Mouse (Mus musculus) spleen, postnatal 36 days (tissue): Measurements from ENCODE around the gene Wrap53.
"Not testable (repeated sequence)": the region's sequence is repeated elsewhere in the genome, so short reads cannot be mapped to it uniquely, and the experiment has no call there.

ENCODE experiments used
- DNase-seq, 2 experiments: peaks; one replicate each; pipeline ENCODE4 v3.0.0; 2022; ENCODE audit warnings: low spot score in 2 of 2, mixed read lengths in 1 of 2

Wrap53 gene

DNA sequence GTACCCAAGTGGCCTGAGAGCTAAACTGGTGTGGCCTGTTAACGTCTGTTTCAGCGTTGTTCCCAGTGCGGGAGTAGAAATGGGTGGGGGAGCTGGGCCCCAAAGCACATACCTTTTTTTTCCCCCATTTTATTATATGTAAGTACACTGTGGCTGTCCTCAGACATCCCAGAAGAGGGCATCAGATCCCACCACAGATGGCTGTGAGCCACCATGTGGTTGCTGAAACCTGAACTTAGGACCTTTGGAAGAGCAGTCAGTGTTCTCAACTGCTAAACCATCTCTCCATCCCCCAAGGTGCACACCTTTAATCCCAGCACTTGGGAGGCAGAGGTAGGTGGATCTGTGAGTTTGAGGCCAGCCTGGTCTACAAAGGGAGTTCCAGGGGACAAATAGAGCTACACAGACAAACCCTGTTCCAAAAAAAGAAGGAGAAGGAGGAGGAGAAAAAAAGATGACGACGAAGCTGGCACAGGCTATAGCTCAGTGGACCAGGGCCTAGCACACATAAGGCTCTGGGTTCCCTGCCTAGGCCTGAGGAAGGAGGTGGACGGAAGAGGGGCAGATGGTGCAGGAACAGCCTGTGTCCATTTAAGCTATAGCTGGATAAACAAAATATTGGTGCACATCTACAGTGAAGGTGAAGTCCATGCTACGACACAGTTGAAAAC, 47.4 kb downstream of the Wrap53 start:
- DNase-seq, result no peak

DNA sequence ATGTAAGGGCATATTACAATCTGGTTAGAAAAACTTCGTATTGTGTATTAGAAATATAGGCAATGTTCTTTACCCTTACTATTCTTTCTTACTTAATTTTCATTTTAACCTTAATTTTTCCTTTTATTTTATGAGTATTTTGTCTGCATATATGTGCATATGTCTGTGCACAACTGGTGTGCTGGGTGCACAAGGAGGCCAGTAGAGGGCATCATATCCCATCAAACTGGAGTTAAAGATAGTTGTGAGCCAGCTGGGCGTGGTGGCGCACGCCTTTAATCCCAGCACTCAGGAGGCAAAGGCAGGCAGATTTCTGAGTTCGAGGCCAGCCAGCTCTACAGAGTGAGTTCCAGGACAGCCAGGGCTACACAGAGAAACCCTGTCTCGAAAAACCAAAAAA, 49.3 kb downstream of the Wrap53 start:
- not testable (repeated sequence) for DNase-seq

DNA sequence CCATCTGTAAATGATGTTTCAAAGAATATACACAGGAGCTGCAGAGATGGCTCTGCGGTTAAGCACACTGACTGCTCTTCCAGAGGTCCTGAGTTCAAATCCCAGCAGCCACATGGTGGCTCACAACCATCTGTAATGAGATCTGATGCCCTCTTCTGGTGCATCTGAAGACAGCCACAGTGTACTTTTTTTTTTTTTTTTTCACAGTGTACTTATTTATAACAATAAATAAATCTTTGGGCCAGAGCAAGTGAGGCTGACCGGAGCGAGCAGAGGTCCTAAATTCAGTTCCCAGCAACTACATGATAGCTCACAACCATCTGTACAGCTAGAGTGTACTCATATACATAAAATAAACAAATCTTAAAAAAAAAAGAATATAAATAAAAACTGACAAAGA, 49.8 kb downstream of the Wrap53 start:
- DNase-seq, result not testable (repeated sequence)

DNA sequence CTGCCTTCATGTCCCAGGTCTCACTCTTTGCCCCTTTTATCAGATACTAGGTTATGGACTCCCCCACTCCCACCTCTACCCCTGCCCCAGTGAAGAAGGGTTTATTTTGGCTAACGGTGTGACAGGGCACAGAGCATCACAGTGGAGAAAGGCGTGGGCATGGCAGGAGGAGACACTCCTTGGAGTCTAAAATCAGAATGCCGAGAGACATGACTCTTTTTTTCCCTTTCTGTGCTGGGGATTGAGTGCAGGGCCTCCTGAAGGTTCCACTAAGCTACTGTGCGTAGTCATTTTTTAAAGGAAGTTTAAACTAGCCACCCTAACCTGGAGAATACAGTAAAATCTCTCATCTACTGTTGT, 52.0 kb downstream of the Wrap53 start:
- DNase-seq, result no peak

DNA sequence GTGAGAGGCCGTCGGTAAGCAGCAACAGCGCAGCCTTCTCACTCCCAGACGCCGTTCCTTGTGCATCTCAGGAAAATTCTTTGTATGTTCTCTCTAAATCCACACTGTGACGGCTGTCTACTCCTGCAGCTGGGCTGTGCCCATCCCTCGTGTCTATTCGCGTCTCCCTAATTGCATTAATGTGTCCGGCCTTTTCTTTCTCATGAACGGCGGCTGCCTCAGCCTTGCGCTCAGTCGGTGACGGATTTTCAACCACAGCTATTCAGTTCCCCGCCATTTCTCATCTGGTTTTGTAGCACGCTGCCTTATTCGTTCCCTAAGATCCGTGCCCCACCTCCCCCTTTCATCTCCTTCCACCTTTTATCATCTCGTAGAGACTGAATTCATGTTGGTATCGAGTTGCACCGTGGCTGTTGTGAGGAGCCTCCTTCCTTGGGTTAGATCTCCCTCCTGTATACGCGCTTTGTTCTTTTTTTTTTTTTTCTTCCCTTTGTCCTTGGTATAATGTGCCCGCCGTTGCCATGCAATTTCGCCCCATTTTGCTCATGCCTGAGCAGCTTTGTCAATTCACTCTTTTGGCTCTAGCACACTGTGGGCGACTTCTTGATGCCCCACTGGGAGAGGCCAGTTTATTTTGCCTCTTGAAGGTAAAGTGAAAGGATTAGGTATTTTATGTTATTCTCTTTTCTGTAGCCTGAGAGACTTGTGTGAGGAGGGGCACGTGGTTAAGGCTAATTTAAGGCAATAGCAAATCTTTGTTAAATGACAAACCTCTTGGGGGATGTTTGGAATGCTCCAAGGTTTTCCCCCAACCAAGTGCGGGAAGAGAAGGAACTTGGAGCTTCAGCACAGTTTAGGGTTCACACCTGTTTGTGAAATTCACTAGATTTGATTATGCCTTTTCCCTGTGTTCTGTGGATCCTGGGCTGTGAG, 52.7 kb downstream of the Wrap53 start:
- DNase-seq, result no peak

DNA sequence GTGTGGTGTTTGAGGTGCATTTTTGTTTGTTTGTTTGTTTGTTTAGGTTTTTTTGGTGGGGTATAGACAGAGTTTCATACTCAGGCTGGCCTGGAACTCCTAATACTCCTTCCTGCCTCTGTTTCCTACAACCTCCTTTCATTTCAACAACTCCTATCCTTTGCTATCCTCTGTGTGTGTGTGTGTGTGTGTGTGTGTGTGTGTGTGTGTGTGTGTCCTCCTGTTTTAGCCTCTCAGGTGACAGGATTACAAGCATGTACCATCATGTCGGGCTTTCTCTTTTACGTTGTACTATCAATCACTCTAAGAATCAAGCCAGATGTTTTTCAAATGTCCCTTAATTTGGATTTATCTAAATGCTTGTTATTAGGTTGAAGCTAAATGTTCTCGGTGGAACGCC, 53.4 kb downstream of the Wrap53 start:
- no peak for DNase-seq

DNA sequence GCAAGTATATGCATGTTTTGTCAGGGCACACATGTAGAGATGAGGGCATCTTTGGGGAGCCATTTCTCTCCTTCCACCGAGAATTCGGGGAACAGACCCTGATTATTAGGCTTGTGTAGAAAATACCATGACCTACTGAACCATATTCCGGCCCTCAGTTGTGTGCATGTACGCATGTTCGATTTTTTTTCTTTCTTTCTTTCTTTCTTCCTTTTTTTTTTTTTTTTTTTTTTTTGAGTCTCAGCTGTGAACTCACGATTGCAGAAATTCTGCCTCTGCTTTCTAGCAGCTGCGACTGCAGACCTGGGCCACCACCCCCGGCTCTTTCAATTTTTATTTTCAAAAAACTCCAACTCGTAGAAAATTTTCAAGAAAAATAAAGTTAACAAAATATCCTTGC, 54.4 kb downstream of the Wrap53 start:
- DNase-seq, result no peak

DNA sequence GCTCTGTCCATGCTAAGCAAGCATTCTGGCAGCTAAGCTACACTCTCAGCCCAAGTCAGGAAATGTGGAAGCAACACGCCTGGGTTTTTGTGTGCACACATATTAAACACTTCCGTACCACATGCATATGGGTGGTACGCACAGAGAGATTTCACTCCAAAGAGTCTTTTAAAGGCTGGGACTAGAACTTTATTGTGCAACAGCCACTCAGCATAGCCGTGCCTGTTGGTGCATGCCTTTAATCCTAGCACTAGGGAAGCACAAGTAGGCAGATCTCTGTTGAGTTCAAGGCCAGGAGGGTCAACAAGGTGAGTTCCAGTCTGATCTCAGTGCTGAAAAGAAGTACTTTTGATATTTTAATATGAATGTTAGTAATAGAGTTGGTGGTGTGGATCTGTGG, 56.4 kb downstream of the Wrap53 start:
- no peak for DNase-seq

DNA sequence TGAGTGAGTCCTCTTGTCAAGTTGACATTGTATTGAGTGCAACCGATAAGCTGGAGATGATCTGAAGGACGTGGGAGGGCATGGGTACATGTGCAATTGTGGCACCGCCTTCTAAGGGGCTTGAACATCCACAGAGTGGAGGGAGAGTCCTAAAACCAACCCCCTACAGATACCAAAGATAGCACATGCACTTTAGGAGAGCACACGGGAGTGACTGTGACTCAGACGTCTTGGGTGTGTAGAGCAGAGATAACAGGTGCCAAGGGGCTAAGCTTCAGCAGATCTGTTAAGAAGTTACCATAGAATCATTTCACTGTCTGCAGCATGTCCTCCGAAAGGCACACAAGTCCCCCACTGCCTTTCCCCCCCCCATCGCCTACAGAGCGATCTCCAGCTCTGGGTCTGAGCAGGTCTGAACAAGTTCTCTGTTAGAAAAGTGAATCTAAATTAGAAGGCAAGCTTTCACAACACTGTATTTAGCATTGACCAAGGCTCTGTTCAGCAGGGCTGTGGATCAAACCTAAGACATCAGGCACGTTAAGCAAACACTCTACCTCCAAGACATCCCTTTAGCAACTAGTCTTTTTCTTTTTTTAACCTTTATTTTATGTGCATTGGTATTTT, 58.4 kb downstream of the Wrap53 start:
- DNase-seq, result no peak

DNA sequence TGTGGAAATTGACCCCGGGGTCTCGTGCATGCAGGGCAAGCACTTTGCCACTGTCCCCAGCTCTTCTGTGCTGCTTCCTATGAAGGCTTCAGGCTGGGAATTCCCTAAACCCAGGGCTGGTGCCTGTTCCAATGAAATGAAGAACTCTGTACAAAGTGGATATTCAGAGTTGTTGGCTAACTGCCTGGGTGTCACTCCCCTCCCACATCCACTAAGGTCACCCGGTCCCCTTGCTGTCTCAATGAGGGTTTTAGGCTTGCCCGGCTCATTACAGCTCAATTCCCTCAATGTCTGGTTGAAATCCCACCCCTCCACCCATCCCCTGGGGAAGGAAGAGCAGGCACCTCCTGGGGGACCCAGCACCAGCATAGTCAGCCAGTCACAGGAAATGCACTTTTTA, 60.1 kb downstream of the Wrap53 start:
- peak in 1 of 2 experiments; percentile 13 for DNase-seq

DNA sequence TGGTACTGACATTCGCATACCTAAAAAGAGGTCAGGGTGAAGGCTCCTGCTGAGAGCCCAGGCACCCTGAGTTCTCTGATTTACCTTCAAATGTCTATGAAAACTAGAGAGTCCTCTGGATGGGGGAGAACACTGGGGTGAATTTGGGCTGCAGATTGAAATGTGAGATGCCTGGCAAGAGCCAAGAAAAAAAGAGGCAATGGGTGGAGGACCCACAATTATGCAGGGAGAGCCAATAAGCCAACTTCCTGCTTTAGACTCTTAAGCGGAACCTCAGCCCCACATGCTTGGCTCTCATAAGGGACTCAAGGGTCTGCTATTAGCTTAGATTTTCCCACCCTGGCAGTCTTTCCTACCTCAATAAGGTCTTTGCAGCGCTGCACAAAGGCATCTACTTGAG, 63.4 kb downstream of the Wrap53 start:
- DNase-seq, result no peak

DNA sequence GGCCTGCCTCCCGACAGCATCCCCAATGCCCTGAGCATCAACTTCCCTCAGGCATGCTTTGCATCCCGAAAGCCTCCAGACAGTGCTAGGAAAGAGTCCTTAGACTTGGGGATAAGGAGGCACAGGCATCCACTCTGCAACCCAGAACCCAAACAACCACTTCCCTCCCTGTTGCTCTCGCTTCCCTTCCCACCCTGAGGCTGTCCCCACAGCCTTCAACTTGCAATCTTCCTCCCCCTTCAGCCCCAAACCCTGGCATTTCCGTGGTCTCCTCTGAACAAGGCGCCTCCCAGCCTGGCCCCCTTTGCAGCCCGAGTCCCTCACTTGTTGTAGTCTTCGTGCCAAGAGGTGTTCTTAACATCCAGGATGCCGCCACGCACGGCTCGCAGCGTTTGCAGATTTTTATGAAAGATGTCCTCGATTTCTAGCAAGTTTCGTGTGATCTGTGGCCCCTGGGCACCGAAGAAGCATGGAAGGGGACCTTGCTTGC, 63.9 kb downstream of the Wrap53 start:
- no peak for DNase-seq

DNA sequence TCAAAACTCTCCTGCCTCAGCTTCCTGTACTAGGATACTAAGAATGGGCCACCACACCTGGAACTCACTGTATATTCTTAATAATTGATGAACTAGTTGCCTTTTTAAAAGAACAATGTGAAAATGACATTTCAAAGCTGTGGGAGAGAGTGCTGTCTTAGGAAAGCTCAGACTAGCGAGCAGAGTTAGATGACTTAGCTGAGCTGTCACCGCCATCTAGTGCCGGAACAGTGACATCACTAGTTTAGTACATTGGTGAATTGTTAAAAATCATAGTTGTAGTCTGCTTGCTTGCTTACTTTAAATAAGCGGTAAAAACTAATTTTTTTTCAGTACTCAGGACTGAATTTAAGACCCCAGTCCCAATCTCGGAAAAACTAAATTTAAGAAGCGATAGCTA, 66.2 kb downstream of the Wrap53 start:
- DNase-seq, result peak; percentile 19 to 27
